Comparison of ENCODE assay signal across 8 mouse cellular contexts in genomic region chr2:152197301-152197712, GRCm38 (mm10). TPM values are rescaled to one million over a fixed set of nuclear protein-coding genes. Genes with fewer than 3 reads are reported as not detected.
A peak's percentile ranks its signal among the peaks of the same experiment; 100 is the strongest.
DNase-seq lines count a peak whose midpoint lies in the region; ATAC-seq lines count a peak whose summit lies in the region.

No protein-coding gene starts in this region.

- 49% methylated on average over 10 of the region's 10 CpGs for WGBS in hindbrain, embryonic 16.5 days

- no peak overlapping the region for H3K27ac ChIP-seq in hindbrain, embryonic 16.5 days (ENCODE audit: low read depth, low read length)

- no peaks in the 10 kb centered on the region for H3K27me3 ChIP-seq in hindbrain, embryonic 16.5 days (replicated peaks; ENCODE audit: control insufficient read depth, insufficient read depth, low read length)

- H3K4me1 ChIP-seq in hindbrain, embryonic 16.5 days (ENCODE audit: control insufficient read depth, insufficient read depth, low read depth, low read length), result no peaks in the 10 kb centered on the region

- H3K36me3 ChIP-seq in hindbrain, embryonic 16.5 days (ENCODE audit: control insufficient read depth, insufficient read depth, low read length), result no peaks in the 10 kb centered on the region

- H3K4me2 ChIP-seq in hindbrain, embryonic 16.5 days (ENCODE audit: low read length), result no peak overlapping the region

- ATAC-seq in hindbrain, embryonic 16.5 days, result peak; percentile 83

- H3K4me3 ChIP-seq in hindbrain, embryonic 16.5 days (ENCODE audit: low read length), result no peak overlapping the region

- H3K9ac ChIP-seq in hindbrain, embryonic 16.5 days (ENCODE audit: low read depth, low read length), result no peak overlapping the region

- DNase-seq in ZHBTc4 (ENCODE audit: low read depth, low spot score), result peak; percentile 92
- peak; percentile 75 to 85 for DNase-seq in cerebellum, postnatal 14 days
- peak; percentile 28 to 30 for DNase-seq in frontal cortex, postnatal 25 days (ENCODE audit: low spot score in 2 of 2)
- peak; percentile 36 to 38 for DNase-seq in layer of hippocampus, postnatal 25 days (ENCODE audit: extremely low spot score in 1 of 2, low spot score in 1 of 2)
- peak; percentile 79 for DNase-seq in lung, postnatal 36 days
- peak; percentile 91 for DNase-seq in retina, postnatal 1 day
- DNase-seq in urinary bladder, postnatal 25 days (ENCODE audit: low spot score), result peak; percentile 26

- no peaks in the 10 kb centered on the region for H3K9me3 ChIP-seq in hindbrain, embryonic 16.5 days (ENCODE audit: control insufficient read depth, low read length)

RNA-seq across cellular contexts. Expression of gene Csnk2a1, which starts 29.3 kb away (rescaled TPM):
- 91.0 and 93.6 TPM in 2 replicates for polyA plus RNA-seq in hindbrain, embryonic 16.5 days (2015; fragmentation: Nextera tagmentation; extraction: Ambion mirVana)
- 10 to 100 TPM; 93.6 to 98.6 TPM for total RNA-seq in layer of hippocampus, postnatal 25 days (2021)

RNA-seq across cellular contexts. Expression of gene Tcf15, which starts 53.9 kb away (rescaled TPM):
- polyA plus RNA-seq in hindbrain, embryonic 16.5 days (2015; fragmentation: Nextera tagmentation; extraction: Ambion mirVana), result 1.3 TPM in 2 replicates
- 1 to 10 TPM; 4.3 to 4.7 TPM for total RNA-seq in layer of hippocampus, postnatal 25 days (2021)

Comparison
In these comparisons a context has a peak if more than half of its experiments do, and no peak if none do; other contexts are left out.
1. DNase-seq: peak in every context shown above with its lines; median percentile 92 in ZHBTc4; 91 in retina, postnatal 1 day; 80 in cerebellum, postnatal 14 days; 79 in lung, postnatal 36 days; 37 in layer of hippocampus, postnatal 25 days; 29 in frontal cortex, postnatal 25 days; 26 in urinary bladder, postnatal 25 days.